Mouse (Mus musculus) midbrain, embryonic 12.5 days (tissue): ENCODE data around the gene Sh3bgrl2. TPM values are rescaled to one million over a fixed set of nuclear protein-coding genes. Genes with fewer than 3 reads are reported as not detected.

Experiments used
- ATAC-seq: fragments of 200-750 bp; cut with Nextera tagmentation; 2 replicates; pipeline ENCODE4 v1.8.0; 2017; ENCODE audit warnings: low read depth, moderate TSS enrichment, moderate library complexity; ENCODE audit not compliant: low FRiP score
- H3K27ac ChIP-seq: fragments of 300-500 bp; sonication (generic); replicated peaks from 2 replicates; pipeline ENCODE4 v1.5.1; 2016; ENCODE audit warnings: mild to moderate bottlenecking
- H3K27me3 ChIP-seq: fragments of 300-500 bp; sonication (generic); 2 replicates; pipeline ENCODE4 v1.6.1; 2016; ENCODE audit warnings: mild to moderate bottlenecking
- H3K36me3 ChIP-seq: fragments of 300-500 bp; sonication (generic); 2 replicates; pipeline ENCODE4 v1.6.1; 2016
- H3K4me1 ChIP-seq: fragments of 300-500 bp; sonication (generic); 2 replicates; pipeline ENCODE4 v1.6.1; 2016
- H3K4me2 ChIP-seq: fragments of 300-500 bp; sonication (generic); replicated peaks from 2 replicates; pipeline ENCODE4 v1.6.1; 2016; ENCODE audit warnings: mild to moderate bottlenecking, moderate library complexity
- H3K4me3 ChIP-seq: fragments of 300-500 bp; sonication (generic); 2 replicates; pipeline ENCODE4 v1.5.1; 2016; ENCODE audit warnings: mild to moderate bottlenecking
- H3K9ac ChIP-seq: fragments of 300-500 bp; sonication (generic); replicated peaks from 2 replicates; pipeline ENCODE4 v1.6.1; 2016; ENCODE audit warnings: mild to moderate bottlenecking, moderate library complexity
- H3K9me3 ChIP-seq: fragments of 300-500 bp; sonication (generic); 2 replicates; pipeline ENCODE4 v1.6.1; 2016; ENCODE audit warnings: mild to moderate bottlenecking
- WGBS: fragments of 180-500 bp; shearing (Covaris S2); methylation state at CpG from one replicate; pipeline ENCODE4 v1.1.7; 2016; 5-methylcytosine and 5-hydroxymethylcytosine counted together
- polyA plus RNA-seq: library from polyadenylated mRNA; unstranded; fragments of >200 nt; fragmentation: Nextera tagmentation; extraction: Ambion mirVana; gene quantifications from 2 replicates; pipeline ENCODE4 v1.2.1, GENCODE M21; 2016

Gene Sh3bgrl2
- polyA plus RNA-seq, 1 experiment from 2014 or later = 6.6 TPM

GRCm38 (mm10) chr9:83681661-83682655 is 133.8 kb downstream of the Sh3bgrl2 start:
- Histone ChIP-seq H3K27ac (no peak overlapping the region), H3K9me3 (no peaks in the 10 kb centered on the region), H3K27me3 (no peaks in the 10 kb centered on the region), H3K4me2 (no peak overlapping the region), H3K9ac (no peak overlapping the region), H3K4me3 (no peak overlapping the region), H3K36me3 (no peaks in the 10 kb centered on the region), H3K4me1 (peaks cover 13% of the 10 kb centered on the region)
- no peak for ATAC-seq
- WGBS = 78% methylated on average over 12 of the region's 12 CpGs

DNA sequence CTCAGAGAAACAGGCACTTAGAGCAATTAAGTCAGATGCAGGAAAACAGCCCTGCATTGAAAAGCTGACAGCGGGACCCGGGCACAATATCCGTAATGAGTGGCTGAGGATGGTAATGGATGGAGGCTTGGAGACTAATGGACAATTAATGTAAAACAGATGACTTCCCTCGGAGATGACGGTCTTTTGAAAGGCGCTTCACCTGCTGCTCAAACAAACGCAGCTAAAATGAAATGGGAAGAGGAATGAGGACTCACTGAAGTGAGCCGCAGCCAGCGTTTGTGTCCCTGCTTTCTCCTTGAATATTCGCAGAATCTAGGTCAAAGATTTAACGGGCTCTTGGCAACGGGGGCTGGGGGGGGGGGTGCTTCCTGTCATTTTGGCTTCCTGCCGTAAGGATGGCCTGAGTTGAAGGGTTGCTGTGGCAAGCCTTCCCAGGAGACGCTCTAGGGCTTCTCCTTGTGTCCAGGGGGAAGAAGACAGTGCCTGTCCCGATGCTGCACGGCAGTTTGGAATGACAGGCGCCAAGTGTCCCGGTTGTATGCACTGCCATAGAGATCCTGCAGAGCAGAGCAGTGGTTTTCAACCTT is 138.5 kb downstream of the Sh3bgrl2 start:
- no peaks in the 10 kb centered on the region for H3K36me3 ChIP-seq
- no peaks in the 10 kb centered on the region for H3K9me3 ChIP-seq
- 27% methylated on average over 18 of the region's 18 CpGs for WGBS
- peak; percentile 64 for ATAC-seq
- H3K4me1 ChIP-seq = peaks cover 20% of the 10 kb centered on the region
- H3K27me3 ChIP-seq = no peaks in the 10 kb centered on the region
- H3K9ac ChIP-seq = no peak overlapping the region
- H3K4me3 ChIP-seq = peak overlapping the region; percentile 1; the same call in 1 of the 2 replicates
- H3K27ac ChIP-seq = peak overlapping the region; percentile 72
- peak overlapping the region; percentile 47 for H3K4me2 ChIP-seq

DNA sequence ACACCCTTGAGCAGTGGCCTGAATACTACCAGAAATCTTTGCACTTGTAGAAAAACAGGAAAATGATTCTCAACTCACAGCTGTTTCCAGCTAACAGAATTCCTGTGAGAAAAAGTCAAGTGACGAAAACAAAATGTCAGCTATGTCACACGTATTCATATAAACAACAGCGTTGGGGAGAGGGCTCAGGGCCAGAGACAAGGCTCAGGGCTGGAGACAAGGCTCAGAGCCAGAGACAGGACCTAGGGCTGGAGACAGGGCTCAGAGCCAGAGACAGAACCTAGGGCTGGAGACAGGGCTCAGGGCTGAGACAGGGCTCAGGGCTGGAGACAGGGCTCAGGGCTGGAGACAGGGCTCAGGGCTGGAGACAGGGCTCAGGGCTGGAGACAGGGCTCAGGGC is 139.8 kb downstream of the Sh3bgrl2 start:
- Histone ChIP-seq H3K4me3 (no peak overlapping the region), H3K4me1 (peaks cover 20% of the 10 kb centered on the region), H3K9ac (no peak overlapping the region), H3K9me3 (no peaks in the 10 kb centered on the region), H3K36me3 (no peaks in the 10 kb centered on the region), H3K27ac (no peak overlapping the region), H3K4me2 (no peak overlapping the region), H3K27me3 (no peaks in the 10 kb centered on the region)
- 72% methylated on average over 3 of the region's 3 CpGs for WGBS
- no peak for ATAC-seq

Other genes starting within 250 kb of the Sh3bgrl2 start
- gene Lca5, start 107.2 kb upstream of the Sh3bgrl2 start, polyA plus RNA-seq = 23.1 and 25.5 TPM in 2 replicates